Comparison of ENCODE assay signal across 12 mouse cellular contexts in genomic region chr7:80918982-80919646, GRCm38 (mm10). TPM values are rescaled to one million over a fixed set of nuclear protein-coding genes. Genes with fewer than 3 reads are reported as not detected.
DNase-seq lines count a peak whose midpoint lies in the region; ATAC-seq lines count a peak whose summit lies in the region.
"Had no signal": no experiment of that assay in that cellular context is flagged by ENCODE, and none has a peak within 500 bp of the region (broad histone marks: within the 10 kb centered on the region; RNA-seq: fewer than 3 reads in every experiment).

No protein-coding gene starts in this region.

- peak; percentile 39 for DNase-seq in lung, postnatal 36 days
- no peak for DNase-seq in lung, adult 18-20 months
- peak; percentile 71 for DNase-seq in thymus, postnatal 14 days
- no peak for DNase-seq in frontal cortex, adult 2 months (ENCODE audit: extremely low spot score in 1 of 2, low spot score in 1 of 2)
- no peak for DNase-seq in cerebellum, postnatal 14 days
- DNase-seq in urinary bladder, postnatal 4 days (ENCODE audit: low spot score in 2 of 2): no peak
- DNase-seq: cerebellum, postnatal 36 days; kidney, postnatal 25 days; lung, embryonic 14.5 days had no signal

- peak; percentile 56 to 64 for ATAC-seq in hematopoietic stem cell, adult 5-6 weeks (replicated peaks in 1 of 2; ENCODE audit: insufficient read depth in 1 of 2, low FRiP score in 2 of 2, low TSS enrichment in 1 of 2, low read depth in 1 of 2, poor library complexity in 2 of 2, severe bottlenecking in 2 of 2)
- ATAC-seq in megakaryocyte progenitor cell, adult 5-6 weeks (replicated peaks; ENCODE audit: poor library complexity): peak; percentile 77
- ATAC-seq: midbrain, embryonic 16.5 days had no signal

RNA-seq across cellular contexts. Expression of gene Nmb, which starts 14.2 kb away (rescaled TPM):
- 1.6 TPM in 1 of 2 replicates, not detected in the other for total RNA-seq in hematopoietic stem cell, adult 5-6 weeks (2017)
- 6.8 and 8.6 TPM in 2 replicates for total RNA-seq in megakaryocyte progenitor cell, adult 5-6 weeks (2015)
- 0.57 and 3.1 TPM in 2 replicates for total RNA-seq in megakaryocyte progenitor cell, adult 5-6 weeks (2017)
- 74.1 and 95.3 TPM in 2 replicates for polyA plus RNA-seq in frontal cortex, adult 2 months (2012; rRNA removed)

RNA-seq across cellular contexts. Expression of gene Wdr73, which starts 18.0 kb away (rescaled TPM):
- total RNA-seq in hematopoietic stem cell, adult 5-6 weeks (2017): 20.4 and 35.8 TPM in 2 replicates
- 14.2 and 18.4 TPM in 2 replicates for total RNA-seq in megakaryocyte progenitor cell, adult 5-6 weeks (2015)
- 18.2 and 19.6 TPM in 2 replicates for total RNA-seq in megakaryocyte progenitor cell, adult 5-6 weeks (2017)
- polyA plus RNA-seq in frontal cortex, adult 2 months (2012; rRNA removed): 28.0 and 28.9 TPM in 2 replicates

RNA-seq across cellular contexts. Expression of gene Sec11a, which starts 28.5 kb away (rescaled TPM):
- total RNA-seq in hematopoietic stem cell, adult 5-6 weeks (2017): 310 and 424 TPM in 2 replicates
- total RNA-seq in megakaryocyte progenitor cell, adult 5-6 weeks (2015): 219 and 228 TPM in 2 replicates
- total RNA-seq in megakaryocyte progenitor cell, adult 5-6 weeks (2017): 452 and 486 TPM in 2 replicates
- polyA plus RNA-seq in frontal cortex, adult 2 months (2012; rRNA removed): 59.8 and 60.6 TPM in 2 replicates

RNA-seq across cellular contexts. Expression of gene Zscan2, which starts 58.4 kb away (rescaled TPM):
- total RNA-seq in hematopoietic stem cell, adult 5-6 weeks (2017): 24.0 TPM in 2 replicates
- 3.5 and 3.7 TPM in 2 replicates for total RNA-seq in megakaryocyte progenitor cell, adult 5-6 weeks (2015)
- 6.7 and 10.0 TPM in 2 replicates for total RNA-seq in megakaryocyte progenitor cell, adult 5-6 weeks (2017)
- polyA plus RNA-seq in frontal cortex, adult 2 months (2012; rRNA removed): 12.0 and 13.6 TPM in 2 replicates

Comparison
In these comparisons a context has a peak if more than half of its experiments do, and no peak if none do; other contexts are left out.
1. DNase-seq: peak in lung, postnatal 36 days (single experiment) and thymus, postnatal 14 days (single experiment); none in lung, adult 18-20 months (0 of 2), frontal cortex, adult 2 months (0 of 2), cerebellum, postnatal 14 days (0 of 2) and urinary bladder, postnatal 4 days (0 of 2).